Mouse (Mus musculus) heart, adult 2 months (tissue): ENCODE measurements around the gene Tma7. TPM values are rescaled to one million over a fixed set of nuclear protein-coding genes. Genes with fewer than 3 reads are reported as not detected.

Experiments used
- DNase-seq, 2 experiments: peaks; one replicate each; pipeline ENCODE4 v3.0.0; 2021
- H3K27ac ChIP-seq: fragments of 200-600 bp; 2 replicates; pipeline ENCODE4 v1.8.1; 2022
- H3K27me3 ChIP-seq: fragments of 200-500 bp; 2 replicates; pipeline ENCODE4 v1.6.1; 2012; ENCODE audit warnings: mild to moderate bottlenecking, low read length, inconsistent platforms, mixed read lengths; ENCODE audit not compliant: control insufficient read depth, insufficient read depth
- H3K36me3 ChIP-seq: fragments of 200-500 bp; 2 replicates; pipeline ENCODE4 v1.6.1; 2012; ENCODE audit warnings: low read length, inconsistent platforms; ENCODE audit not compliant: control insufficient read depth, insufficient read depth
- H3K4me1 ChIP-seq: fragments of 200-500 bp; 2 replicates; pipeline ENCODE4 v1.6.1; 2011; ENCODE audit warnings: low read length; ENCODE audit not compliant: control insufficient read depth, insufficient read depth
- H3K4me3 ChIP-seq: fragments of 200-600 bp; 2 replicates; pipeline ENCODE4 v1.8.1; 2022
- H3K79me2 ChIP-seq: fragments of 200-500 bp; replicated peaks from 2 replicates; pipeline ENCODE4 v1.6.1; 2012; ENCODE audit warnings: mild to moderate bottlenecking, inconsistent platforms, low read length, moderate library complexity, mixed read lengths; ENCODE audit not compliant: control insufficient read depth, insufficient read depth
- H3K9ac ChIP-seq: fragments of 200-500 bp; 2 replicates; pipeline ENCODE4 v1.6.1; 2012; ENCODE audit warnings: low read depth, mild to moderate bottlenecking, control low read depth, inconsistent platforms, low read length, mixed read lengths
- CTCF ChIP-seq: fragments of 200-600 bp; IDR thresholded peaks from 2 replicates; pipeline ENCODE4 v1.8.1; 2022; ENCODE audit warnings: antibody characterized with exemption, mild to moderate bottlenecking, moderate library complexity
- EP300 ChIP-seq: fragments of 200-500 bp; IDR thresholded peaks from 2 replicates; pipeline ENCODE4 v1.6.1; 2011; ENCODE audit warnings: low read depth, low read length, control low read depth; ENCODE audit not compliant: insufficient read depth
- POLR2A ChIP-seq: fragments of 200-500 bp; IDR thresholded peaks from 2 replicates; pipeline ENCODE4 v1.6.1; 2011; ENCODE audit warnings: mild to moderate bottlenecking, low read depth, low read length, control low read depth; ENCODE audit not compliant: insufficient read depth
- WGBS: fragments of 180-500 bp; shearing (Covaris S2); methylation state at CpG from one replicate; pipeline ENCODE4 v1.1.7; 2018; 5-methylcytosine and 5-hydroxymethylcytosine counted together
- intact Hi-C: fragments of 180-260 bp; cut with DNase I; formaldehyde crosslinking; loops from one replicate; pipeline ENCODE4 v1.15.1; 2025
- polyA plus RNA-seq: library from polyadenylated mRNA; depleted of rRNA; stranded (reverse); fragments of >200 nt; gene quantifications from 2 replicates; pipeline ENCODE4 v1.2.3, GENCODE M21; 2012
- total RNA-seq, 2 experiments: library from RNA; stranded (reverse); gene quantifications; 2 replicates each; pipeline ENCODE4 v1.2.3; 2021

Gene Tma7
- total and polyA plus RNA-seq, 3 experiments, result 41.4 to 235 (median 218) TPM

GRCm38 (mm10) chr9:109097291-109097690 is 14.9 kb upstream of the Tma7 start:
- peaks cover 7% of the 10 kb centered on the region for H3K4me1 ChIP-seq
- intact Hi-C loops, result no loop called here
- H3K27ac ChIP-seq, result peak overlapping the region; percentile 72
- H3K36me3 ChIP-seq, result no peaks in the 10 kb centered on the region
- H3K4me3 ChIP-seq, result no peak overlapping the region
- TF ChIP-seq POLR2A (no peak), CTCF (no peak)
- DNase-seq, result no peak
- WGBS, result 54% methylated on average over 6 of the region's 6 CpGs
- H3K9ac ChIP-seq, result no peak overlapping the region; the same call in 1 of the 2 replicates
- H3K79me2 ChIP-seq, result no peaks in the 10 kb centered on the region
- H3K27me3 ChIP-seq, result no peaks in the 10 kb centered on the region

- TF ChIP-seq POLR2A, result no peak
- no peak for TF ChIP-seq CTCF
- TF ChIP-seq EP300, result no peak
- Histone ChIP-seq H3K9ac (peak overlapping the region; percentile 10; the same call in 1 of the 2 replicates), H3K79me2 (no peaks in the 10 kb centered on the region), H3K36me3 (no peaks in the 10 kb centered on the region), H3K4me1 (peaks cover 7% of the 10 kb centered on the region), H3K27ac (peak overlapping the region; percentile 72), H3K4me3 (no peak overlapping the region; the same call in 1 of the 2 replicates), H3K27me3 (no peaks in the 10 kb centered on the region)
- 66% methylated on average over 6 of the region's 6 CpGs for WGBS
- intact Hi-C loops, result no loop called here
- peak in 1 of 2 experiments; percentile 23 for DNase-seq
Observed at GRCm38 (mm10) chr9:109096856-109097255, 14.5 kb upstream of the Tma7 start.

- peak overlapping the region; percentile 72 for H3K27ac ChIP-seq
- intact Hi-C loops, result no loop called here
Observed at GRCm38 (mm10) chr9:109096251-109096661, 13.9 kb upstream of the Tma7 start.

GRCm38 (mm10) chr9:109095137-109095982 is 13.0 kb upstream of the Tma7 start, which contains the start of gene Plxnb1:
Gene Plxnb1, plus strand, starts transcription at chr9:109095389.
- H3K36me3 ChIP-seq, result no peaks in the 10 kb centered on the region
- TF ChIP-seq POLR2A (0 out of 2 replicates have a peak, but pooled peaks have one; percentile 32), EP300 (no peak)
- peak within 1 kb of the TSS; percentile 73 for H3K4me3 ChIP-seq
- peak within 1 kb of the TSS; percentile 73 for H3K9ac ChIP-seq
- peak; percentile 76 to 79 for DNase-seq
- H3K27me3 ChIP-seq, result no peaks in the 10 kb centered on the region
- no peaks in the 10 kb centered on the region for H3K79me2 ChIP-seq
- under 1% methylated on average over 84 of the region's 102 CpGs for WGBS
- intact Hi-C loops, result no loop called here
- H3K27ac ChIP-seq, result peak within 1 kb of the TSS; percentile 72
- peaks cover 7% of the 10 kb centered on the region for H3K4me1 ChIP-seq

More at GRCm38 (mm10) chr9:109096251-109096661, 13.9 kb upstream of the Tma7 start:
- Histone ChIP-seq H3K36me3 (no peaks in the 10 kb centered on the region), H3K79me2 (no peaks in the 10 kb centered on the region), H3K4me1 (peaks cover 7% of the 10 kb centered on the region), H3K4me3 (peak overlapping the region; percentile 73), H3K27me3 (no peaks in the 10 kb centered on the region), H3K9ac (peak overlapping the region; percentile 73)
- 50% methylated on average over 9 of the region's 9 CpGs for WGBS
- peak in 1 of 2 experiments; percentile 26 for DNase-seq
- no peak for TF ChIP-seq EP300
- no peak for TF ChIP-seq CTCF
- TF ChIP-seq POLR2A, result no peak

GRCm38 (mm10) chr9:109094553-109095136 is 12.3 kb upstream of the Tma7 start:
- intact Hi-C loops, result no loop called here
- peak overlapping the region; percentile 41 for H3K9ac ChIP-seq
- no peak for DNase-seq
- peak overlapping the region; percentile 72 for H3K27ac ChIP-seq
- no peak for TF ChIP-seq POLR2A
- no peak for TF ChIP-seq EP300
- 10% methylated on average over 21 of the region's 21 CpGs for WGBS
- H3K27me3 ChIP-seq, result no peaks in the 10 kb centered on the region
- H3K4me1 ChIP-seq, result peaks cover 7% of the 10 kb centered on the region
- H3K36me3 ChIP-seq, result no peaks in the 10 kb centered on the region
- H3K4me3 ChIP-seq, result peak overlapping the region; percentile 73
- H3K79me2 ChIP-seq, result no peaks in the 10 kb centered on the region
